In genomic region chr9:63632045-63632444, GRCm38 (mm10) we compare ENCODE assay signal across 1 mouse cellular context.
TF ChIP-seq lines count a peak whose summit lies in the region.

No protein-coding gene starts in this region.

TF ChIP-seq in MEL, 35 proteins besides CTCF, POLR2A, EP300 and RAD21:
- peak; percentile 23; the same call in 1 of the 2 replicates for TF ChIP-seq SMC3 (IDR thresholded peaks at IDR 0.05; ENCODE audit: low read depth, low read length)
- TF ChIP-seq MAX (IDR thresholded peaks at IDR 0.05; ENCODE audit: low read length): no peak
TF ChIP-seq in MEL: peak in this region for 1.
